Mouse (Mus musculus) brain, embryonic 14.5 days (tissue): ENCODE data around the gene Hhat.

Source experiments
- CTCF ChIP-seq: fragments of 200-500 bp; IDR thresholded peaks from 2 replicates; pipeline ENCODE4 v1.5.1; 2012; ENCODE audit warnings: inconsistent platforms, mild to moderate bottlenecking, moderate library complexity, borderline replicate concordance; ENCODE audit not compliant: insufficient read depth, insufficient read length; ENCODE audit errors: extremely low read depth
- POLR2A ChIP-seq: fragments of 200-500 bp; IDR thresholded peaks from 2 replicates; pipeline ENCODE4 v1.6.1; 2012; ENCODE audit warnings: mild to moderate bottlenecking, inconsistent platforms, borderline replicate concordance; ENCODE audit not compliant: poor library complexity, insufficient read depth, insufficient read length, severe bottlenecking; ENCODE audit errors: extremely low read depth

- TF ChIP-seq POLR2A (no peak), CTCF (no peak)
Measured at GRCm38 (mm10) chr1:192752659-192753601, 18.1 kb downstream of the Hhat start.
